Mouse (Mus musculus): ENCODE measurements around the gene Cntnap1. TPM values are rescaled to one million over a fixed set of nuclear protein-coding genes. Genes with fewer than 3 reads are reported as not detected.

Cntnap1 gene
- polyA plus RNA-seq, 1 experiment from 2014 or later = 2.2 TPM

DNA sequence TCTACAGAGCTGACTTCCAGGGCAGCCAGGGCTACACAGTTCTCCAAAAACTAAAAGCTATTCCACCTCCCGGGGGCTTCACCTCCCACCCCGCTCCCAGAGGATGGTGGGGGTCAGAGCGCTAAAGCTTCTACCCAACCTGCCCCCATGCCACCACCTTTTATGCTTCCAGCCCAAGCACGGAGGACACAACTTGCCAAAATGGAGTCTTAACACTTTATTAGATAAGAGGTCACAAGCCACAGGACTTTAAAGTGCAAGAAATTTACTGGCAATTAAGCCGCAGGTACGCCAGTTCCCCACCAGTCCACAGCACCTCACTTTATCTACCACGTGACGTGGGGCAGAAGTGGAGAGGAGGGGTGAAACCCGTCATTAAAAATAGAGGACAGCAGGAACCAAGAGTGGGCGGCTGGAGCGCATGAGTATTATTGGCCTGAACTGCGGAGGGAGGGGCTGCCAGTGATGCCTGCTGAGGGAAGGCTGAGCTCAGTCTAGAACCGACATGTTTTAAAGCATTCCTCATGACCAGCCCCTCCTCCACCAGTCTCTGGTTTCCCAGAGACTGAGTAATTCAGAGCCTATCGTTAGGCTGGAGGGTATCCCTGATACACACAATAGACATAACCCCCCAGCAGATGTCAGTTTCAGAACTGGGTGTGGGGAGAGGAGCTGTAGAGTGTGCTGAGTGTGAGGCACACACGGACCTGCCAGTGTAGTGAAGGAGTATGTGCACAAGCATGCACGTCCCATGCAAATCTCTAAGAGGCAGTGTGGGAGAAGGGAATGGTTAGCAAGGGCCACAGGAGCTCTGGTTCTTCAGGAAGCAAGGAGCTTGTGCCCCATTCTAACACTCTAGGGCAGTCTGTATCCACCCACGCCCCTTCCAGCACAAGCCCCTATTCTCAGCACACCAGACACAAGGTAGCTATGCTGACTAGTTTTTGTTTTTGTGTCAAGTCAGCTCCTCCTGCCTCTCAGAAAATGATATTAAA lies 20.9 kb downstream of the Cntnap1 start:
- no peak overlapping the region for H3K4me3 ChIP-seq (ENCODE audit: low read length)
- H3K9me3 ChIP-seq (ENCODE audit: low read length) = no peaks in the 10 kb centered on the region
- no peak for ATAC-seq (ENCODE audit: low FRiP score, low TSS enrichment)
- H3K36me3 ChIP-seq (ENCODE audit: insufficient read depth, low read length) = peaks cover 31% of the 10 kb centered on the region
- no peaks in the 10 kb centered on the region for H3K27me3 ChIP-seq (ENCODE audit: insufficient read depth, low read length)
- 0 out of 2 replicates have a peak overlapping the region, but pooled peaks have one; percentile 12 for H3K9ac ChIP-seq (replicated peaks; ENCODE audit: low read length)
- H3K4me1 ChIP-seq (ENCODE audit: insufficient read depth, low read length) = peaks cover 41% of the 10 kb centered on the region
- peak overlapping the region; percentile 94 for H3K27ac ChIP-seq (ENCODE audit: low read length)
- WGBS = 46% methylated on average over 17 of the region's 17 CpGs
- no peak overlapping the region for H3K4me2 ChIP-seq (replicated peaks; ENCODE audit: low read depth, low read length)

DNA sequence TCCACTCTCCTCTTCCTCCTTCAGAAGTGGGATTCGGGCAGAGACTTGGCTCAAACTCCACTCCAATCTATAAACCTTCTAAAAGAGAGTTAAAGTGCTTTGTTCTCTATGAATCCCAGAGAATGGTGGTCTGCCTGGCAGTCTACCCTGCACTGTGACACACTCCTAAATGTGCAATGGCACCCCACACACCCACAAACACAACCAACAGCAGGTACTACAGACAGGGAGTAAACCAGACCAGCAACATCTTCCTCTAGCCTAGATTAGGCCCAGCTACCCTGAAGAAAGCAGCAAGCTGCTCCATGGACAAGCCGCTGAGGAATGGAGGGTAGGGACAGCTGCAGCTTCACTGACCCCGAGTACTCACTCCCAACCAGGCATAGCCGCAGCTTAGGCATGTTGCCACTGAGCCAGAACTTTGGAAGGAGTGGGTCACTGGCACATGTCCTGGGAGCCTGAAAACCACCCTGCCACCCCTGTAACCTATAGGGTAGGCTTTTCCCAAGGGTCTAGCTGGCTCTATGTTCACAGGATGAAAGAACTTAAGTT lies 21.7 kb downstream of the Cntnap1 start:
- H3K27ac ChIP-seq (ENCODE audit: low read length) = peak overlapping the region; percentile 47; the same call in 1 of the 2 replicates
- ATAC-seq (ENCODE audit: low FRiP score, low TSS enrichment) = no peak
- H3K4me1 ChIP-seq (ENCODE audit: insufficient read depth, low read length) = peaks cover 41% of the 10 kb centered on the region
- no peaks in the 10 kb centered on the region for H3K9me3 ChIP-seq (ENCODE audit: low read length)
- H3K4me2 ChIP-seq (replicated peaks; ENCODE audit: low read depth, low read length) = no peak overlapping the region
- H3K9ac ChIP-seq (replicated peaks; ENCODE audit: low read length) = no peak overlapping the region
- H3K4me3 ChIP-seq (ENCODE audit: low read length) = no peak overlapping the region
- WGBS = 83% methylated on average over 4 of the region's 4 CpGs
- H3K27me3 ChIP-seq (ENCODE audit: insufficient read depth, low read length) = no peaks in the 10 kb centered on the region
- peaks cover 32% of the 10 kb centered on the region for H3K36me3 ChIP-seq (ENCODE audit: insufficient read depth, low read length)

DNA sequence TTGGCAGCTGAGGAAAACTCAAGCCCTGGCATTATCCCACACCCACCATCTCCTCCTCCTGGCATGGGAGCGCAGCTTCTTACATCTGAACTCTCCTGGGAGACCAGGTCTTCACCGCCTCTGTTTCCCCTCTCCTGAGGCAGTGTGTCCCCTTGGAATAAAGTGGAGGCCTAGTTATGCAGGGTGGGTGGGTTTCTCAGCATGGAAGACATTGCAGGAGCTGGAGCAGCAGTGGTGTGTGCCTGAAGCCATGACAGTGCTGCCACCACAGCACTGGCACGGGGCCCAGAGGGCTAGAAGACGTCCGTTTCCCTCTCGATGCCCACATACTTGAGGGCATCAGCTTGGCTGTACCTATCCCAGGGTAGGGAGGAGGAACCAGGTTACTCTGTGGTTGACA lies 22.3 kb downstream of the Cntnap1 start:
- no peak for ATAC-seq (ENCODE audit: low FRiP score, low TSS enrichment)
- H3K27ac ChIP-seq (ENCODE audit: low read length) = no peak overlapping the region
- H3K4me3 ChIP-seq (ENCODE audit: low read length) = no peak overlapping the region
- 93% methylated on average over 6 of the region's 6 CpGs for WGBS
- H3K9me3 ChIP-seq (ENCODE audit: low read length) = no peaks in the 10 kb centered on the region
- no peak overlapping the region for H3K9ac ChIP-seq (replicated peaks; ENCODE audit: low read length)
- H3K36me3 ChIP-seq (ENCODE audit: insufficient read depth, low read length) = peaks cover 36% of the 10 kb centered on the region
- H3K4me1 ChIP-seq (ENCODE audit: insufficient read depth, low read length) = peaks cover 41% of the 10 kb centered on the region
- H3K27me3 ChIP-seq (ENCODE audit: insufficient read depth, low read length) = no peaks in the 10 kb centered on the region
- no peak overlapping the region for H3K4me2 ChIP-seq (replicated peaks; ENCODE audit: low read depth, low read length)

GRCm38 (mm10) chr11:101193076-101193475 lies 22.8 kb downstream of the Cntnap1 start:
- H3K9ac ChIP-seq (replicated peaks; ENCODE audit: low read length) = no peak overlapping the region
- H3K4me3 ChIP-seq (ENCODE audit: low read length) = no peak overlapping the region
- H3K36me3 ChIP-seq (ENCODE audit: insufficient read depth, low read length) = peaks cover 40% of the 10 kb centered on the region
- H3K9me3 ChIP-seq (ENCODE audit: low read length) = no peaks in the 10 kb centered on the region
- no peak for ATAC-seq (ENCODE audit: low FRiP score, low TSS enrichment)
- no peak overlapping the region for H3K4me2 ChIP-seq (replicated peaks; ENCODE audit: low read depth, low read length)
- 94% methylated on average over 7 of the region's 7 CpGs for WGBS
- peaks cover 41% of the 10 kb centered on the region for H3K4me1 ChIP-seq (ENCODE audit: insufficient read depth, low read length)
- H3K27me3 ChIP-seq (ENCODE audit: insufficient read depth, low read length) = no peaks in the 10 kb centered on the region
- H3K27ac ChIP-seq (ENCODE audit: low read length) = no peak overlapping the region

DNA sequence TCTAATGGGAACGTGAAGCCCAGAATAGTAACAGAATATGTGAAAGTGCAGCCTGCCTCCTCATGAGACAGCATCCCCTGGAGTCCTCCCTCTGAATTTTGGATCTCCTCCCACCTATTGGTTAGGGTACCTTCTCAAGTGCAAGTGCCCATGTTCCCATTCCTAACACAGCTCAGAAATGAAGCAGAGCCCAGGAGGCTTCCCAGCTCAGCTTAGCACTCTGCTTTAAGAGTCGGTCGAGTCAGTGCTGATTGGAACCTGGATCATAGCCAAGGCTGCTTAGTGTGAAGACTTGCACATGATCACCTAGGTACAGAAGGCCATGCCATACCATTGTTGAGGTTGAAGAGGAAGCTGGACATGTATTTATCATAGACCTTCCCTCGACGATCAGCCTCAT lies 23.8 kb downstream of the Cntnap1 start:
- Histone ChIP-seq H3K27me3 (ENCODE audit: insufficient read depth, low read length) (no peaks in the 10 kb centered on the region), H3K9me3 (ENCODE audit: low read length) (no peaks in the 10 kb centered on the region), H3K27ac (ENCODE audit: low read length) (no peak overlapping the region), H3K4me1 (ENCODE audit: insufficient read depth, low read length) (peaks cover 30% of the 10 kb centered on the region), H3K4me3 (ENCODE audit: low read length) (no peak overlapping the region), H3K36me3 (ENCODE audit: insufficient read depth, low read length) (peaks cover 49% of the 10 kb centered on the region), H3K9ac (replicated peaks; ENCODE audit: low read length) (no peak overlapping the region), H3K4me2 (replicated peaks; ENCODE audit: low read depth, low read length) (no peak overlapping the region)
- 67% methylated on average over 5 of the region's 5 CpGs for WGBS
- no peak for ATAC-seq (ENCODE audit: low FRiP score, low TSS enrichment)

GRCm38 (mm10) chr11:101194643-101195042 lies 24.3 kb downstream of the Cntnap1 start:
- H3K4me1 ChIP-seq (ENCODE audit: insufficient read depth, low read length) = peaks cover 25% of the 10 kb centered on the region
- H3K36me3 ChIP-seq (ENCODE audit: insufficient read depth, low read length) = peaks cover 54% of the 10 kb centered on the region
- ATAC-seq (ENCODE audit: low FRiP score, low TSS enrichment) = no peak
- no peak overlapping the region for H3K9ac ChIP-seq (replicated peaks; ENCODE audit: low read length)
- no peaks in the 10 kb centered on the region for H3K9me3 ChIP-seq (ENCODE audit: low read length)
- H3K4me3 ChIP-seq (ENCODE audit: low read length) = no peak overlapping the region
- no peak overlapping the region for H3K27ac ChIP-seq (ENCODE audit: low read length)
- 79% methylated on average over 6 of the region's 6 CpGs for WGBS
- H3K27me3 ChIP-seq (ENCODE audit: insufficient read depth, low read length) = no peaks in the 10 kb centered on the region
- no peak overlapping the region for H3K4me2 ChIP-seq (replicated peaks; ENCODE audit: low read depth, low read length)

DNA sequence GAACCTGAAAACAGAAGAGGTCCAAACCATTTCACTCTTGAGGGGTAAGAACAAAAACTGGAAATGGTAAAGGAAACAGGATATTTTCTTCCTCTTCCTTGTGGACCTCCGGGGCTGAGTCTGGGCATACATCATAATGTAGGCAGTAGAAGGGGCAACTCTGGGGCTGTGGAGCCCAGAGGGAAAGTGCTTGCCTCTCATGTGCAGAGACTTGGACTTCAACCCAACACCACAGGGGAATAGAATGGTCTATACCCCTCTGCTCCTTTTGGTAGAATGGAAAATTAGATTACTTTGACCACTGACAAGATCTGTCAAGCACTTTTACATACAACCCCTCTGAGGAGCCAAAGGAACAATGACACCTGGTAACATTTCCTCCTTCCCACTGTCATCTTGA lies 24.8 kb downstream of the Cntnap1 start:
- WGBS = 75% methylated on average over 1 of the region's 1 CpGs
- H3K9ac ChIP-seq (replicated peaks; ENCODE audit: low read length) = no peak overlapping the region
- H3K36me3 ChIP-seq (ENCODE audit: insufficient read depth, low read length) = peaks cover 59% of the 10 kb centered on the region
- no peaks in the 10 kb centered on the region for H3K27me3 ChIP-seq (ENCODE audit: insufficient read depth, low read length)
- no peak overlapping the region for H3K4me3 ChIP-seq (ENCODE audit: low read length)
- no peaks in the 10 kb centered on the region for H3K9me3 ChIP-seq (ENCODE audit: low read length)
- no peak overlapping the region for H3K27ac ChIP-seq (ENCODE audit: low read length)
- H3K4me1 ChIP-seq (ENCODE audit: insufficient read depth, low read length) = peaks cover 20% of the 10 kb centered on the region
- ATAC-seq (ENCODE audit: low FRiP score, low TSS enrichment) = no peak
- no peak overlapping the region for H3K4me2 ChIP-seq (replicated peaks; ENCODE audit: low read depth, low read length)

DNA sequence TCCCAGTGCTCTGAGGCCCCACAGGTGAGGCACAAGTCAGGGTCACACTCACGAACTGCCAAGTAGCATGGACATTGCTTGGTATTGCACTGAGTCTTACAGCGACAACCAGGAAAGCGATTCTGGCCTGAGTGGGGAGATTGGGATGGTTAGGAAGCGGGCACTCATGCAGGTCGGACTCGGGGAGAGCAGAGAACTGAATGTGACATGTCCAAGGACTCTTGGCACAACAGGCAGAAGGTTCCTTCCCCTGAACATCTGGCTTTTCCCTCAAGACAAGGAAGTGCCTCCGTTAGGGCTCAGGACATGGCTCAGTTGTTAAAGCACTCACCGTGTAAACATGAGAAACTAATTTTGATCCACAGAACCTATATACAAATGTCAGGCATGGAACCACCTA lies 25.2 kb downstream of the Cntnap1 start:
- WGBS = 87% methylated on average over 8 of the region's 8 CpGs
- no peak overlapping the region for H3K9ac ChIP-seq (replicated peaks; ENCODE audit: low read length)
- H3K27ac ChIP-seq (ENCODE audit: low read length) = no peak overlapping the region
- H3K4me3 ChIP-seq (ENCODE audit: low read length) = no peak overlapping the region
- peaks cover 16% of the 10 kb centered on the region for H3K4me1 ChIP-seq (ENCODE audit: insufficient read depth, low read length)
- no peak overlapping the region for H3K4me2 ChIP-seq (replicated peaks; ENCODE audit: low read depth, low read length)
- H3K36me3 ChIP-seq (ENCODE audit: insufficient read depth, low read length) = peaks cover 63% of the 10 kb centered on the region
- no peak for ATAC-seq (ENCODE audit: low FRiP score, low TSS enrichment)
- no peaks in the 10 kb centered on the region for H3K27me3 ChIP-seq (ENCODE audit: insufficient read depth, low read length)
- no peaks in the 10 kb centered on the region for H3K9me3 ChIP-seq (ENCODE audit: low read length)

DNA sequence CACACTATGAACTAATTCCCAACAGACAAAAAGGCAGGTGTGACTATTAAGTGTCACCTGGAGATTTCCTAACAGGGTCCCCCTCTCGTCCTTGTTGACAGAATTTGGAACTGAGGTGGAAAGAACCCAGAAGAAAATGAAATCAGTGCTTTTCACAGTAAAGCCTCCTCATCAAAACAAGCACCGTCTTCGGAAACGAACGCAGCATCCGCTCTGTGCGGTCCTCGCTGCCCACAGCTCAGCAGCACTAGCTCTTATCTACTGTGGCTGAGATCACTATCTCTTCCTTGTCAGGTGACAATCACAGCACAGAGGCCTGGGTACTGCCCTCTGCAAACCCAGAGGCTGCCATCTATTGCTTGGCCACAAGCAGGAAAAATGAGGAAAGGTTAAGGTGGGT lies 25.9 kb downstream of the Cntnap1 start:
- Histone ChIP-seq H3K4me1 (ENCODE audit: insufficient read depth, low read length) (peaks cover 10% of the 10 kb centered on the region), H3K27ac (ENCODE audit: low read length) (no peak overlapping the region), H3K4me2 (replicated peaks; ENCODE audit: low read depth, low read length) (no peak overlapping the region), H3K4me3 (ENCODE audit: low read length) (no peak overlapping the region), H3K27me3 (ENCODE audit: insufficient read depth, low read length) (no peaks in the 10 kb centered on the region), H3K9me3 (ENCODE audit: low read length) (no peaks in the 10 kb centered on the region), H3K9ac (replicated peaks; ENCODE audit: low read length) (no peak overlapping the region), H3K36me3 (ENCODE audit: insufficient read depth, low read length) (peaks cover 66% of the 10 kb centered on the region)
- ATAC-seq (ENCODE audit: low FRiP score, low TSS enrichment) = no peak
- WGBS = 86% methylated on average over 8 of the region's 8 CpGs

DNA sequence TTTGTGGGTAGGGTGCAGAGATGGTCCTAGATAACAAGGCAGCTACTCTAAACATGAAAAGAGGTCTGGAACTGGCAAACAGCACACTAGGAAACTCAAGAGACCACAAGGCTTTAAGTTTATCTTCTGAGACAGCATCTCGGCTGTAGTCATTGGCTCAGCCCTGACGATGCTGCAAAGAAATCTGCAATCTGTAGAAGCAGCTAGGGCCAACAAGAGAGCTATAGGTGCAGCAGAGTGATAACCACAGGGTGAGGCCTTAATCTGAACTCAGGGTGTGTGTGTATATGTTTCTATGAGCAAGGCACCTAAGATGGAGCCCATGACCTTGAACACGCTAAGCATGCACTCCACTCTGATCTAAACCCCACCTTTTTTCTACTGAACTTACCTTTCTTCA lies 29.2 kb downstream of the Cntnap1 start:
- WGBS = 91% methylated on average over 3 of the region's 3 CpGs
- Histone ChIP-seq H3K27me3 (ENCODE audit: insufficient read depth, low read length) (no peaks in the 10 kb centered on the region), H3K9me3 (ENCODE audit: low read length) (no peaks in the 10 kb centered on the region), H3K4me2 (replicated peaks; ENCODE audit: low read depth, low read length) (no peak overlapping the region), H3K9ac (replicated peaks; ENCODE audit: low read length) (no peak overlapping the region), H3K4me3 (ENCODE audit: low read length) (no peak overlapping the region), H3K36me3 (ENCODE audit: insufficient read depth, low read length) (peaks cover 74% of the 10 kb centered on the region), H3K27ac (ENCODE audit: low read length) (no peak overlapping the region), H3K4me1 (ENCODE audit: insufficient read depth, low read length) (no peaks in the 10 kb centered on the region)
- no peak for ATAC-seq (ENCODE audit: low FRiP score, low TSS enrichment)

All from kidney, embryonic 16.5 days (tissue).